Mouse (Mus musculus) forebrain, embryonic 11.5 days (tissue): ENCODE data around the gene Lrrc4b. TPM values are rescaled to one million over a fixed set of nuclear protein-coding genes. Genes with fewer than 3 reads are reported as not detected.
A peak's percentile ranks its signal among the peaks of the same experiment; 100 is the strongest.

Experiments used
- ATAC-seq: fragments of 200-750 bp; cut with Nextera tagmentation; replicated peaks from 2 replicates; pipeline ENCODE4 v1.8.0; 2017; ENCODE audit warnings: moderate TSS enrichment; ENCODE audit not compliant: low FRiP score
- DNase-seq: peaks from one replicate; pipeline ENCODE4 v3.0.0-alpha.2; 2017; ENCODE audit warnings: low spot score
- H3K27ac ChIP-seq: fragments of 300-500 bp; sonication (generic); 2 replicates; pipeline ENCODE4 v1.5.1; 2014; ENCODE audit warnings: low read depth, low read length
- H3K27me3 ChIP-seq: fragments of 300-500 bp; sonication (generic); 2 replicates; pipeline ENCODE4 v1.6.1; 2014; ENCODE audit warnings: mild to moderate bottlenecking, low read length, mixed read lengths; ENCODE audit not compliant: control insufficient read depth, insufficient read depth
- H3K36me3 ChIP-seq: fragments of 300-500 bp; sonication (generic); 2 replicates; pipeline ENCODE4 v1.6.1; 2014; ENCODE audit warnings: mild to moderate bottlenecking, low read length, moderate library complexity, mixed read lengths; ENCODE audit not compliant: control insufficient read depth, insufficient read depth
- H3K4me1 ChIP-seq: fragments of 300-500 bp; sonication (generic); replicated peaks from 2 replicates; pipeline ENCODE4 v1.6.1; 2014; ENCODE audit warnings: low read length, mixed read lengths; ENCODE audit not compliant: control insufficient read depth, insufficient read depth
- H3K4me2 ChIP-seq: fragments of 300-500 bp; sonication (generic); 2 replicates; pipeline ENCODE4 v1.6.1; 2014; ENCODE audit warnings: low read depth, mild to moderate bottlenecking, low read length, moderate library complexity, mixed read lengths; ENCODE audit not compliant: severe bottlenecking
- H3K4me3 ChIP-seq: fragments of 300-500 bp; sonication (generic); 2 replicates; pipeline ENCODE4 v1.5.1; 2014; ENCODE audit warnings: low read depth, low read length
- H3K9ac ChIP-seq: fragments of 300-500 bp; sonication (generic); 2 replicates; pipeline ENCODE4 v1.6.1; 2014; ENCODE audit warnings: low read length
- H3K9me3 ChIP-seq: fragments of 300-500 bp; sonication (generic); 2 replicates; pipeline ENCODE4 v1.6.1; 2016; ENCODE audit warnings: low read length, mixed read lengths; ENCODE audit not compliant: control insufficient read depth
- WGBS: fragments of 180-500 bp; shearing (Covaris S2); extraction: QIAGEN DNeasy Blood & Tissue Kit; methylation state at CpG from one replicate; pipeline ENCODE4 v1.1.7; 2014; 5-methylcytosine and 5-hydroxymethylcytosine counted together
- polyA plus RNA-seq: library from polyadenylated mRNA; unstranded; fragments of >200 nt; fragmentation: Nextera tagmentation; extraction: Ambion mirVana; gene quantifications from 2 replicates; pipeline ENCODE4 v1.2.1, GENCODE M21; 2014

Gene Lrrc4b
- polyA plus RNA-seq, 1 experiment from 2014 or later, result 8.2 TPM

DNA sequence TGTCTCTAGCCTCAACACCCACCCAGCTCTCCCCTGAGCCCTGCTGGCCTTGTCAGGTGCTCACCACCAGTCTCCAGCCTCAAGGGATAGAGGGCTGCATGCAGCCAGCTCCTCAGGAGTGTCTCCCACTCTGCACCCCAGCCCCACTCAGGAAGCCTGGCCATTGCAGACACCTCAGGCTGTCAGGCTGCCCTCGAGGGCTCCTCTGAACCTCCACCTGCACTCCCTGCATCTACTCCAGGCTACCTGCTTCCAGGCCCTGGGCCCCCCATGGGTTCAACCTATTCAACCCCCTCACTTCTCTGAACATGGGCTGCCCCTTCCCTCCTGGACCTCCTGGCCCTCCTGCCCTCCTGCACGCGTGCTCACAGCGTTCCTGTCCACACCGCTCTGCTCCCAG, 62.6 kb downstream of the Lrrc4b start:
- no peak overlapping the region for H3K4me2 ChIP-seq
- DNase-seq, result no peak
- H3K9me3 ChIP-seq, result no peaks in the 10 kb centered on the region
- H3K9ac ChIP-seq, result no peak overlapping the region
- peaks cover 4% of the 10 kb centered on the region; the same call in 1 of the 2 replicates for H3K36me3 ChIP-seq
- no peak overlapping the region for H3K4me3 ChIP-seq
- H3K27ac ChIP-seq, result no peak overlapping the region
- H3K4me1 ChIP-seq, result 0 out of 2 replicates have a peak, but pooled peaks cover 5% of the 10 kb centered on the region
- ATAC-seq, result no peak
- H3K27me3 ChIP-seq, result no peaks in the 10 kb centered on the region
- 95% methylated on average over 5 of the region's 5 CpGs for WGBS

GRCm38 (mm10) chr7:44492166-44492826, 63.5 kb downstream of the Lrrc4b start:
- Histone ChIP-seq H3K27me3 (no peaks in the 10 kb centered on the region), H3K4me2 (no peak overlapping the region), H3K9me3 (no peaks in the 10 kb centered on the region), H3K9ac (no peak overlapping the region), H3K4me3 (no peak overlapping the region), H3K27ac (no peak overlapping the region), H3K36me3 (peaks cover 4% of the 10 kb centered on the region; the same call in 1 of the 2 replicates), H3K4me1 (peaks cover 5% of the 10 kb centered on the region)
- DNase-seq (peak; percentile 51), ATAC-seq (no peak)
- 96% methylated on average over 20 of the region's 21 CpGs for WGBS

DNA sequence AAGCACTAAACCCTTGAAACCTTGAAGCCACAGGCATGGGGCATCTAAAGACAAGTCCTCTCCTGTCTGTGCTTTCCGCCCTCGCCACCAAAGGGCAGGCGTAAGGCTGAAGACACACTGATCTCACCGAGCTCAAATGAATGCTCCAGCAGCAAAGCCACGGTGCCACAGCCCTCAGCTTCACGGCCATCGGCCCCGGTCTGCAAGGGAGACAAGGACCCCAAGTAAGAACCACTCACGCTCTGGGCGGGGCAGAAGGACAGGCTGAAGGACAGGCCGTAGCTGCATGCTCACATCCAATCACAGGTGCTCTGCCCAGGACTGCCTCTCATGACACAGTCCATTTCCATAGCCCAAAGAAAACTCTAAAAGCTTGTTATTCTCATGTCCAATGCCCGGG, 65.9 kb downstream of the Lrrc4b start:
- Histone ChIP-seq H3K4me2 (no peak overlapping the region), H3K4me1 (peaks cover 7% of the 10 kb centered on the region), H3K27ac (no peak overlapping the region), H3K36me3 (peaks cover 4% of the 10 kb centered on the region; the same call in 1 of the 2 replicates), H3K27me3 (no peaks in the 10 kb centered on the region), H3K4me3 (no peak overlapping the region), H3K9me3 (no peaks in the 10 kb centered on the region), H3K9ac (no peak overlapping the region)
- ATAC-seq (no peak), DNase-seq (no peak)
- WGBS, result 92% methylated on average over 12 of the region's 12 CpGs

DNA sequence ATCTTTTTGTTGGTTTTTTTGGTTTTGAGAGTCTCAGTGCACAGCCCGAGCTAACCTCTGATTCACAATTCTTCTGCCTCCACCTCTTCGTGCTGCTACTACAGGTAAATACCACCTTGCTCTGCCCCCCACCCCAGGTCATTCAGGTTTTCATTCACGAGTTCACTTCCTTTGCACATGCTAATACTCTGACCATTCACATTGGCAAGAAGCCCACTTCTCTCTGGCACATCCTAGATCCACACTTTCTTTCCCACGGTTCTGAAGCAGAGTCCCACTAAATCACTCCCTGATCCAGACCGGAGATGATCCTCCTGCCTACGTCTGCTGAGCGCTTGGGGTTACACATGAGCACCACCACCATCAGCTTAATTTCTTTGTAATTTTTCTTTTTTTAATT, 66.3 kb downstream of the Lrrc4b start:
- no peaks in the 10 kb centered on the region for H3K9me3 ChIP-seq
- H3K4me1 ChIP-seq, result peaks cover 7% of the 10 kb centered on the region
- no peak overlapping the region; the same call in 1 of the 2 replicates for H3K4me3 ChIP-seq
- no peak for ATAC-seq
- WGBS, result 91% methylated on average over 7 of the region's 7 CpGs
- peak overlapping the region; percentile 88 for H3K4me2 ChIP-seq
- H3K36me3 ChIP-seq, result peaks cover 4% of the 10 kb centered on the region; the same call in 1 of the 2 replicates
- H3K9ac ChIP-seq, result peak overlapping the region; percentile 94; the same call in 1 of the 2 replicates
- no peak for DNase-seq
- H3K27ac ChIP-seq, result no peak overlapping the region
- H3K27me3 ChIP-seq, result no peaks in the 10 kb centered on the region

DNA sequence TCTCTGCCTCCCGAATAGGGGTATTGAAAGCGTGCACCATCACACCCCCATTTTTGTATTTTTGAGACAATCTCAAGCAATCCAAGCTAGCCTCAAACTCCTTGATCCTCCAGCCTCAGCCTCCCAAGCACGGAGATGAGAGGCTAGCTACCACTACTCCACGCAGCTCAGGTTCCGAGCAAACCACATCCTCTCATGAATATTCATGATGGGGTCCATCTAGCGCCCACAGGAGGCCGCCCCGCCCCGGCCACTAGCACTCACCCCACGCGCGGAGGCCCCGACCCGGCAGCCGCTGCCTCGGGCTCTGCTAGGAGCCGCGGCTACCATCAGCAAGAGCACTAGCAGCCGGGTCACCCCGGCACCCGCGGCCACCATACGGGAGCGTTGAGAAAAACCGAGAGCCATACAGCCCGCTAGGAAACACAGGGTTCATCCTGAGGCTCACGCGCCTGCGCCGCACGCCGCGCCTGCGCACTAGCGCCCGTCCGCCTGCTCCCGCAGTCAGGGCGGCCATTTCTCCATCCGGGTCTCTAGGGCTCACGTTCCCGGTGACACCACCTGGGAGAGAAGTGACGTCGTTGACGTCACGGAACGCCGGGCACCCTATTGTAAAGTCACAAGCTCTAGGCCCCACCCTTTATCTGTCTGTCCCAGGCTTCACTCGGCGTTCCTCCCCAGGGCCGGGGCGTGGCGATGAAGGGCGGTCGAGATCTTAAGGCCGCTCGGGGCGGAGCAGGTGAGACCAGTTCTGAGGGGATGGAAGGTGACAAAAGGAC, 67.4 kb downstream of the Lrrc4b start, which contains the start of the genes Emc10 and Fam71e1:
Emc10 (minus strand) TSS at position 538 of the 779 bp plus-strand sequence.
Fam71e1 (plus strand) TSS at position 590 of the 779 bp plus-strand sequence.
- WGBS, result under 1% methylated on average over 58 of the region's 58 CpGs
- ATAC-seq (peak; percentile 92), DNase-seq (peak; percentile 99)
- no peaks in the 10 kb centered on the region for H3K9me3 ChIP-seq
- peak within 1 kb of the TSS; percentile 88 for H3K27ac ChIP-seq
- H3K9ac ChIP-seq, result peak within 1 kb of the TSS; percentile 94
- H3K27me3 ChIP-seq, result no peaks in the 10 kb centered on the region
- peaks cover 4% of the 10 kb centered on the region; the same call in 1 of the 2 replicates for H3K36me3 ChIP-seq
- peak within 1 kb of the TSS; percentile 51 for H3K4me3 ChIP-seq
- peak within 1 kb of the TSS; percentile 88 for H3K4me2 ChIP-seq
- peaks cover 7% of the 10 kb centered on the region for H3K4me1 ChIP-seq

DNA sequence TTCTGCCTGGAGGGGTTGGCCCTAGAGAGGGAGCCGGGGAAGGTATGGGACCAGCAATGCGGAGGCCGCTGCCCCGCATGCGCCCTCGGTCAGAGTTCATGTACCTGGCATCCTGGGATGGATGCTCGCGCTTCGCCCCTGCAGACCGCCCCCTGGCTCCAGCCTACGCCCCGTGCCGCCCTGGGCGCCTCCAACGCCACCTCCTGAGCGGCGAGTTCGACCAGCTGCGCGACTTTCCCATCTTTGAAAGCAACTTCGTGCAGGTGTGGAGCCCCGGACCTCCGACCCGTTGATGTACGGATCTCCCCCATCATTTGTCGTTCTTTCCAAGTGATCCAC, 67.9 kb downstream of the Lrrc4b start:
- ATAC-seq, result no peak
- no peaks in the 10 kb centered on the region for H3K27me3 ChIP-seq

DNA sequence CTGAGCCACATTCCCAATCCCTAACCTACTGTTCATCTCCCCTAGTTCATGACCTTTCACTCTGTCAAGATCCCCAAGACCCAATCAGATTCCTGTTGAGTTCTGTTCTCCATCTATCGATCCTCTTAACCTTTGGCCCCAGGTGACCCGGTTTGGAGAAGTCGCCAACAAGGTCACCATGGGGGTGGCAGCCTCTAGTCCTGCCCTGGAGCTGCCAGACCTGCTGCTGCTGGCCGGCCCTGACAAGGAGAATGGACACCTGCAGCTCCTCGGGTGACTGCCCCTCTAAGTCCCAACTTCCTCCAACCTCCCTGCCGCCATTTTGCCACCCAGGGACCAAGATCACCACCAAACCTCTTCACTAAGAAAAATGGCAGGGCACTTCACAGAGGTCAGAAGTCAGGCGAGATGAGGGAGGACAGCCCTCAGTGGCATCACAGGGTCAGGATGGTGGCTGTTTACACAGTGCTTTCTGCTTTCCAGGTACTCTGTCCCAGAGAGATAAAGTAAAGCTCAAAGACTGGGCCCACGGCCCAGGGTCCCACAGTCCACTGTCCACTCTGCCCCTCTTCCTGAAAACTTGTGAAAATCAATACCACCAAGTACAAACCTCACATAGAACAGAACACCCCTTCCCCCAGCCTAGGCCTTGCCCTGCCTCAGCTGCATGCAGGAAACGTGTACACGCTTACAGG, 68.7 kb downstream of the Lrrc4b start:
- no peaks in the 10 kb centered on the region for H3K9me3 ChIP-seq
- H3K36me3 ChIP-seq, result no peaks in the 10 kb centered on the region
- H3K4me1 ChIP-seq, result peaks cover 7% of the 10 kb centered on the region
- peak overlapping the region; percentile 51 for H3K4me3 ChIP-seq
- H3K27ac ChIP-seq, result peak overlapping the region; percentile 77; the same call in 1 of the 2 replicates
- peak overlapping the region; percentile 88 for H3K4me2 ChIP-seq
- 81% methylated on average over 10 of the region's 10 CpGs for WGBS
- DNase-seq, result no peak
- no peak for ATAC-seq
- H3K27me3 ChIP-seq, result no peaks in the 10 kb centered on the region
- peak overlapping the region; percentile 94 for H3K9ac ChIP-seq

More for the DNA sequence above, 67.9 kb downstream of the Lrrc4b start:
- H3K4me1 ChIP-seq, result peaks cover 7% of the 10 kb centered on the region
- peak overlapping the region; percentile 77 for H3K27ac ChIP-seq
- peak overlapping the region; percentile 94 for H3K9ac ChIP-seq
- H3K36me3 ChIP-seq, result peaks cover 2% of the 10 kb centered on the region; the same call in 1 of the 2 replicates
- DNase-seq, result no peak
- no peaks in the 10 kb centered on the region for H3K9me3 ChIP-seq
- H3K4me3 ChIP-seq, result peak overlapping the region; percentile 51
- H3K4me2 ChIP-seq, result peak overlapping the region; percentile 88
- under 1% methylated on average over 26 of the region's 26 CpGs for WGBS

DNA sequence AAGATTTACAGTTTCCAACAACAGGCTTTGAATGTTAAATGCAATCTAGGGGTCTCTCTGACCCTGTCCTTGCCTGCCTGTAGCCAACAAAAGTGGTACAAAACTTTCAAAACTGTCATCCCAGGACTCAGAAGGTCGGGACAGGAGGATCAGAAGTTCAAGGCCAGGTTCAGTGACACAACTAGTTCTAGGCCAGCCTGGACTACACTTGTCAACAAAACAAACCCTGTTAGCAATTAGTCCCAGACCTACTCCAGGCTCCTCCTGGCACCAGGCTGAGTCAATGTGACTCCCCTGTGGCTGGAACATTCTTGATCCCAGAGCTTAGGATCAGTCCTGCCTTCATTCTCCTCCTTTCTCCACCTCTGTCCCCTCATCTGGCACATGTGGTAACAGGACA, 70.1 kb downstream of the Lrrc4b start:
- Histone ChIP-seq H3K36me3 (no peaks in the 10 kb centered on the region), H3K4me3 (no peak overlapping the region), H3K4me1 (peaks cover 7% of the 10 kb centered on the region), H3K4me2 (no peak overlapping the region), H3K9me3 (no peaks in the 10 kb centered on the region), H3K27me3 (no peaks in the 10 kb centered on the region), H3K27ac (no peak overlapping the region), H3K9ac (no peak overlapping the region)
- ATAC-seq (no peak), DNase-seq (no peak)
- 75% methylated on average over 1 of the region's 1 CpGs for WGBS
